Mouse (Mus musculus) frontal cortex, adult (tissue): ENCODE measurements around the gene Snx15.
"Not testable (repeated sequence)": the region's sequence is repeated elsewhere in the genome, so short reads cannot be mapped to it uniquely, and the experiment has no call there.

ENCODE experiments used
- ATAC-seq: cut with Nextera tagmentation; 2 replicates; pipeline ENCODE4 v1.9.2; 2017; ENCODE audit warnings: mild to moderate bottlenecking, moderate library complexity, mixed read lengths; ENCODE audit not compliant: low TSS enrichment

Snx15 gene

DNA sequence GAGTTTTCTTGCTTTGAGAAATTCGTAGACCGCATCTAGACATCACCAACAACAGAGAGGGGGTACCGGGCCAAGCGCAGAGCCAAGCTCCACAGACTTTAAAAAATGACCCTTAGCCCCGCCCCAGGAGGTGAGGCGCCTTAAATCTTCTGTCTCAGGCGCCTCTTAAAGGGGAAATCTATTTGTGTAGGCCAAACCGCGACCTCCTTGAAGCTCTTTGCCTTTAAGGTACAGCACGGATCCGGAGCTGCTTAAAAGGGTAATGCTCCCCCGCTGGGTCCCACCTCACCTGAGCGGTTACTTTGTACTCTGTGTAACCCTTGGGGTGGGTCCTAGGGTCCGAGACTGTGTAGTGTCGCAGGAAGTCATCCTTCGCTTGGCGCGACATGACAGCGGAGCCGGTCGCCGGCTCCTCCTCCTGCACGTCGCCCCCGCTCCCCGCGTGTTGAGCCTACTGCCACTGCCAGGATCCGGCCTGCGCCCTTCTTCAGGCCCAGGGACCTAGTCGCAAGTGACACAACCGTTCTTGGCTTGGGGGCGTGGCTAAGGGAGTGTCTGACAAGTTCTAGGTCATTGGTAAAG is at the start of gene Snx15:
Gene Snx15 (minus strand): TSS at position 545 of the 582 bp plus-strand sequence.
- ATAC-seq: peak; percentile 96

DNA sequence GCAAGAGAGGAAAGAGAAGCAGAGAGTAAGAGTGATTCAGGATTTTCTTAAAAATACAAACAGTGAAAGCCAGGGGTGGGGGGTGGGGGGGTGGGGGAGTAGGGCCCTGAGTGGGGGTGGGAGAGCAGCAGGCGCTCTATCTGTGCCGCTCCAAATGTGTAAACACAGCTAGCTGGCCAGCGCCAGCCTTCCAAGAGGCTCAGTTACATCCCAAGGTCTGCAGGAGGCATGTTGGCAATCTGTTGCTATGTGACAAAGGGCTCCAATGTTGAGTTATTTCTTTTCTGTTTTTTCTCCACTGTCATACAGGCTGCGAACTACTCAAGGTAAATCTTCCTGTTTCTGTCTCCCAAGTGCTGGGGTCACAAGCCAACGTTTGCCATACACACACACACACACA is 46.7 kb upstream of the Snx15 start:
- ATAC-seq: no peak

DNA sequence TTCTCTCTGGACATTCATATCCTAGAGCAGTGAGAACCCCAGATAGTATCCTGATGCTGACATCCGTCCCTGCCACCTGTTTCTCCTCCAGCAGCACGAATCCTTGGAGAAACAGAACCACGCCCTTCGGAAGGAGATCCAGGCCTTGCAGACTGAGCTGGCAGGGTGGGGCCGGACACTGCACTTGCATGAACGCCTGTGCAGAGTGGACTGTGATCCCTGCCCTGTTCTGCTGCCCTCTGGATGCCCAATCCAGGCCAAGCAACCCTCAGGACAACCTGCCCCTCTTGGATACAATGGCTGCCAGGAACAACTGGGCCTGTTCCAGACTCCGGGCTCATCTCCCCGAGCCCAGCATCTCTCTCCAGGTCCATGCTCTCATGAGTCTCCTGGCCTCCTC is 43.1 kb upstream of the Snx15 start:
- ATAC-seq: no peak

DNA sequence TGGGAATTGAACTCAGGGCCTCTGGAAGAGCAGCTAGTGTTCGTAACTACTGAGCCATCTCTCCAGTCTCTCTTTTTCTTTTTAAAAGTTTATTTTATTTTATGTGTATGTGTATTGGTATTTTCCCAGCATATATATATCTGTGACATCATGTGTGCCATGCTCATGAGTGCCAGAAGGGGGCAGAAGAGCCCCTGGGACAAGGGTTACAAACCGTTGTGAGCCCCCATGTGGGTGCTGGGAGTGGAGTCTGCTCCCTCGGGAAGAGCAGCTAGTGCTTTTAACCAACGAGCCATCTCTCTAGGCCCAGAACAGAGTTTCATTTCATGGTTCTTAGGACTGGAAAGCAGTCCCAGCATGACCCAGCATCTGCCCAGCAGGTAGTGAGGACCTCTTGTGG is 38.6 kb upstream of the Snx15 start:
- ATAC-seq: no peak

DNA sequence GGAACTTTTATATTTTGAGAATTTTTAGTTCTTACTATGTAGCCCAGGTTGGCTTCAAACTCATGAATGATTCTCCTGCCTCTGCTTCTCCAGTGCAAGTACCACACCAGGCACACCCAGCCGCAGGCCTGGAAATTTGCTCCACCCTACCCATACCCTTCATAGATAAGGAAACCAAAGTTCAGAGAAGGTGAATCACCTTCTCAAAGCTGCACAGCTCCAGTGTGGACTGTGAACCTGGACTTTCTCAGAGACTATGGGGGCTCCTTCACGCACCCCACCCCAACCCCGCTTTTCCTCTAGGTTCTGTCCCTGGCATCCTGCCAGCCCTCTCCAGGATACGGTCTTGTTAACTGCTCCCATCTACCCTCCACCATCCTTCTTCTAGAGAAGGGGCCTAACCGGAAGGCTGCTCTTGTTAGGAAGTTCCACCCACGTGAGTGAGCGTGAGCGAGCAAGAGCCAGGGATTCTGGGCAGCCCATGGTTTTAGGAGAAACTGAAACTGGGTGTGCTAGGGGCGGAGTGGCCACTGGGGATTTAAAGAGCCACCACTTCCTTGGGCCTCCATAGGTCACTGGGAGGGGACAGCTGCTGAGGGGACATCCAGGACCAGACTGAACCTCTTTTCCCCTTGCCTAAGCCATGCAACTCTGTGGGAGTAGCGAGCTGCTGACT is 35.9 kb upstream of the Snx15 start:
- ATAC-seq: no peak

DNA sequence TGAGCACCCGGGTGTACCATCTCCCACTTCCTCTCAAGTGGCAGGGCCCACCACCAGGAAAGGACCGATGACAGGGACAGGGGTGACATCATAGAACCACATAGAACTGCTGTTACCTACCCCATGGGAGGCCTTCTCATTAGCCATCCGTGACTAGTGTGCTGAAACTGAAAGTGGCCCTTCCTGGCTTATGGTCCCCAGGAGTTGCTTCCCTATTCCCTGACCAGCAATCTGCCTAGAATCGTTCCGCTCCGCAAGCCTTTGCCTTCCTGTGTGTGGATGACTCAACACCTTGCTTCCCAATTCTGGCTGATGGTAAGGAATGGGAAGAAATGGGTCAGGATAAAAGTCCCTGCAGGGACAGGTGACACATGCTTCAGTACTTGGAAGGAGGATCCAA is 29.1 kb upstream of the Snx15 start:
- ATAC-seq: no peak

DNA sequence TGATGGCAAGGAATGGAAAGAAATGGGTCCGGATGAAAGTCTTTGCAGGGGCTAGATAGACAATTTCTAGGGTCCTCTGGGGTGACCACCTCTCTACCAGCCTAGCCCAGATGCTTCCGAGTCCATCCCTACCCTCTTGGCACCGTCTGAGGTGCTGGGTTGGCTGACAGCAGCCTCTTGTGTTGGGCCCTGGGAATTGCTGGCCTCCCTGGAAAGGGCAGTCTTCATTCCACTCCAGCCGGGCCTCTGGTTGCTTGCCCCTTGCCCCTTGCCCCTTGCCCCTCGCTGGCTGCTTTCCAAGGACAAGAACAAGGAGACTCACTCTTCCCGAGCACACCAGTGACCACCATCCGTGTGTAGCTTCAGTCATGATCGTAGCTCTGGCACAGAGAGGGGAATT is 28.3 kb upstream of the Snx15 start:
- ATAC-seq: no peak

DNA sequence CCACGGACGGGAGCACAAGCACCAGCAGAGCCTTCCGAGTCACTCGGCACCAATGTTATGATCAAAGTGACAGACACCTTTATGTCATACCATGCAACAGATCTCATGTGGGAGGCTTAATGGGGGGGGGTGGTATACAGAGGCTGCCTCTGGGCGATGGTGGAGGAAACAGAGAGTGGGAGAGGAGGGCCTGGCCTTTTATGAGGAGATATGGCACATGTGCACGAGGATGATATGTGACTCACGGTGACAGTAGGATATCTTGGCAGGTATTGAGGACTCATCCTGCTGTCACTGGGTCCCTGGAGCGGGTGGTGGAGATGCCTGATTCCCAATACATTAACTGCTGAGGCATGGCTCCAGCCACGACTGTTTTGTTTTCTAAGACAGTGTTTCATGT is 27.1 kb upstream of the Snx15 start:
- ATAC-seq: no peak

DNA sequence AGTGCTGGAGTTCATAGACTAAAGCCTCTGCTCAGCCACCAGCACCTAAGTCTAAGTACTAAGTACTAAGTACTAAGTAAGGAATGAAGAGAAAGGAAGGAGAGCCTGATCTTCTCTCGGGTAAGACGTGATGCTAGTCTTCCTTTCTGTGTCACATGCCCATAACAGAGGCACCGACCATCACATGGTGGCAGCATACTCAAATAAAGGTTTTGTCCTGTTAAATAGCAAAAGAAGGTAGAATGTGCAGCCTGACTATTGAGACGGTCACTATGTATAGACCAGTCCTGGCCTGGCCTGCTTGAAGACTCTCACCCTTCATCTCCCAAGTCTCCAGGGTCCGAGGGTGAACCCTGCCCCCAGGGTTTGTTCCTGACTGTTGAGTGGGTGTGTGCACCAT is 16.7 kb upstream of the Snx15 start:
- ATAC-seq: no peak

DNA sequence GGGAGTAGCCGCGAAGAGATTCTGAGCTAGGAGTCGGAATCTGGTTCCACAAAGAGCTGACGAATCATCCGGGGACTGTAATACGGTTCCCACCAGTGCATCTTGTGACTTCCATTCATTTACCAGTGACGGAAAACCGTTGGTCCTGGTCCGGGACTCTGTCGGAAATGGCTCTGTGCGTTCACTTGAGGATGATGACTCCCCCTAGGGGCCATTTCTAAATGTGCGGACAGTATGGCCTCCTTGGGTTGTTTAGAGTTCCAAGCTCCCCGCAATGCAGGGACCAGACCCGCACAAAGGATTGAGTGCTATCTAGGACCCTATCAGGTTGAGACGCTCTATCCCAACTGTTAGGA is 13.3 kb upstream of the Snx15 start, which contains the start of gene Arl2:
Gene Arl2 (minus strand): TSS at position 155 of the 356 bp plus-strand sequence.
- ATAC-seq: peak; percentile 78

DNA sequence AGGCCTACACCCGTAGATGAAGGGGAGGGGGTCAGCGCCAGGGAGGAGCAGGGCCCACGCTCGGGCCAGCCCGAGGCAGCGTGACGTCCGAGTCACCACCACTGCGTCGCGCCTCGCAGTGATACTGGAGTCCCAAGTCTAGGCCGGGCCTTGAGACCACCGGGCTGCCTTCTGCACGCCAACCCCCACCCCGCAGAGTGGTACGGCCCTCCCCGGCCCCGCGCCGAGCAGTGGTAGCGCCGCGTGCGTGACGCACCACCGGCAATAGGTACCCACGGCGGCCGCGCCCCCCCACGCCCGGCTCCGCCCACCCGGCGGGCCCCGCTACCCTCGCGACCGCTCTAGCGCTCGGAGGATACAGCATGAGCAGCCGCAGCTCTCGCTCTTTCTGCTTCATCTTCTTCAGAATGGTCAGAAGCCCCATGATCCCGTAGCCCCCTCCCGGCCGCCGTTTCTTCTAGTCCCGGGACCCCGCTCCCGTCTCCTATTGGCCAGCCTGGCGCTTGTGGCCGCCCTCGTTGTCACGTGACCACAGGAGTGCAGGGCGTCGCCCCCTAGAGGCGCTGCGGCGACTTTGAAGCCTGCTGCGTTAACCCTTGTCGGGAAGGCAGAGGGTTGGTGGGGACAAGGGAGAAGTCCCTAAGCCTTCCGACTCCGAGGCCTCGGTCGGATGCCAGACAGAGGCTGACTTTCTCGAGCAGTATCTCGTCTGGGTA is 12.7 kb upstream of the Snx15 start, which contains the start of gene Batf2:
Gene Batf2 (plus strand): TSS at position 306 of the 716 bp plus-strand sequence.
- peak; percentile 87 for ATAC-seq

DNA sequence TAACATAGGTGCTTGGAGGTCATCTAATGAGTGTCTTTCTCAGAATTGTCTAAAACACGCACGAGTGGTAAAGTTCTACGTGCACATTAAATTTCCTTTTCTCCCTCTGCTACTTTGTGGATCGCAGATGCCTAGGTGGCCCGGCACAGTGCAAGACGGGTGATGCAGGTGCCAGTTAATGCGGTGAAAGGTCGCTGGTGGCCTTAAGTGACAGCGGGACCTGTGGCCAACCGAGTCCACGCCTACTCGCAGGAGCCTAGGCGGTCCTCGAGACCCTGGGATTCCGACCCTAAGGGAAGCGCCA is 12.2 kb upstream of the Snx15 start:
- ATAC-seq: no peak

DNA sequence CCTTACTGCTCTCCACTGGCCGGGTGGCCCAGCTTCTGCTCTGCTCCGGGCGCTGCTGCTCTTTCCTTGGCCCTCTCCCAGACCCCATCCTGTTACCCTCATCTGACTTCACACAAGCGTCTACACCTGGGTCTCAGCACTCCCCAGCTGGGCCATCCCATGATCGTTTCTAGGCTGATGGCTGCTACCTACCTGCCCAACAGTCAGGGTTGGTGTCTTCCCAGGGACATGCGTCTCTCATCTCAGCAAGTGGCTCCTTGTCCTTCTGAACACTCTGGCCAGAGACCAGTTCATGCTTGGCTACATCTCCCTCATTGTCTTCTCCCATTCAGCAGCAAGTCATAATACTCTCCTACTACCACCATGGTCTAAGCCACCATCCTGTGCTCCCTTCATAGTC is 11.6 kb upstream of the Snx15 start:
- no peak for ATAC-seq

DNA sequence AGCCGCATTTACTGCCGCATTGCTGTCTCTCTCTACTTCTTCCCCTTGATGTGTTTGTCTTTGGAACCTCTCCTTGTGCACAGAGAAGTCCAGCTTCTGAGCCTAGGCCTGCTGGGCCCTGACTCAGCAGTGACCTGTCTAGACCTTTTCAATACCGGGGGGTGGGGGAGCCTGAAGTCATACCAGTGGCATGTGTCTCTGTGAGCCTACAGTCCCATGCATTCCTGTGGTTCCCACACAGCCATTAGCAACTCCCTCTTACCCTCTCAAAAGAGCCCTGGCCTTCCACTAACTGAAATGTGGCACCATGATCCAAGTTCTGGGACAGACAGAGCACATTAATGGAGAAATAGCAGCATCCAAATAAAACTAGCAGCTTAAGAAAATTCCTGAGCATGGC is 8.3 kb upstream of the Snx15 start:
- ATAC-seq: no peak

DNA sequence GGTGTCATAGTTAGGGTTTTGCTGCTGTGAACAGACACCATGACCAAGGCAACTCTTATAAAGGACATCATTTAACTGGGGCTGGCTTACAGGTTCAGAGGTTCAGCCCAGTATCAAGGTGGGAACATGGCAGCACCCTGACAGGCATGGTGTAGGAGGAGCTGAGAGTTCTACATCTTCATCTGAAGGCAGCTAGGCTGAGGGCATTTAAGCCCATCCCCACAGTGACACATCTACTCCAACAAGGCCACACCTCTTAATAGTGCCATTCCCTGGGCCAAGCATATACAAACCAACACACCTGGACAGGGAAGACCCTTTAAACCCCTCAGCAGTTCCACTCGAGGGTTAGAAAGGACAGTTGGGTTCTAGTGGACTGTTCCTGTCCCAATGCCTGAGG is 5.1 kb upstream of the Snx15 start:
- ATAC-seq: not testable (repeated sequence)

DNA sequence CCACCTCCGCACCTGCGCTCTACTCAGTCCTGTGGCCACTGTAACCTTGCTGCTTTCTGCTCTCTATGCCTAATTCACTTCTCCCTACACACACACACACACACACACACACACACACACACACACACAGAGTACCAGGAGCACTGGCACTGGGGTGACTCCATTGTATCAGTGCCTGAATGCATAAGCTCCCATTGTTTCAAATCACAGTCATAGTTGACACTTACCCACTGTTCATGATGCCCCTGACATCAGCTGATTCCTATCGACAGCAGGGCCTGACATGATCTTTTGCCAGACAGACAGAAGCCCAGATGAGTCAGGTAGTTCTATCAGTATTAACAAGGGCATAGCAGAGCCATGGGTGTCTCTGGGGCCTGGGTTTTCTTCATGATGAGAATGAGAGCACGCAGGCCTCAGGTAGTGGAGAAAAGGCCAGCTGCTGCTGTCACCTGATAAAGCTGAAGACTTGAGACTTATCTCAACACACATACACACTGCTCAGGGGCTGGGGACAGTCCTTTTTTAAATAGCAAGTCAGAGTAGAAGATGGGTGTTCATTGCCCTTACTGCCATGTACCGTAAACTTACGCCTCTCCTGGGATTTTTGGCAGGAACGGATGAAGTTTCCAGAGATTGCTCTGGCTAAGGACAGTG is 4.2 kb upstream of the Snx15 start:
- ATAC-seq: no peak

DNA sequence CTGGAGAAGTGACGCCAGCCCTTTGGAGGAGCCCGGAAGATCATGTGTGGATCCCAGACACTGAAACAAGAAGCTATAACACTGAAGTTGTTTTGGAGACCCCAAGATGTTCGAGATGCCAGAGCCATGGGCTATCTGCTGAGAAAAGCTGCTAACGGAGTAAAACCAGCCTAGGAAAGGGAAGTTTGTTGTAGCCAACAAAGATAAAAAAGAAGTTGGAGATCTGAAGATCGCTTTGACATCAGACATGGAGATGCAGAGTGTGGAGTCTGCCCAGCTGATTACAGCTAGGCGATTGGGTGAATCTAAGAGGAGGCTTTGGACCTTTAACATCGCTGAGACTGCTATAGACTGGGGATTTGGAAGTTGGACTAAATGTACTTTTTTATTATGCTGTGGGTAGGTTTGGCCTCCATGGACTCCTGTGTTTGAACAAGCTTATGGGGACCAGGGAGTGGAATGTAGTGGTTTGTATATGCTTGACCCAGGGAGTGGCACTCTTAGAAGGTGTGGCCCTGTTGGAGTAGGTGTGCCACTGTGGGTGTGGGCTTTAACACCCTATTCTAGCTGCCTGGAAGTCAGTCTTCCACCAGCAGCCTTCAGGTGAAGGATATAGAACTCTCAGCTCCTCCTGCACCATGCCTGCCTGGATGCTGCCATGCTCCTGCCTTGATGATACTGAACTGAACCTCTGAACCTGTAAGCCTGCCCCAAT is 2.5 kb upstream of the Snx15 start:
- ATAC-seq: not testable (repeated sequence)

DNA sequence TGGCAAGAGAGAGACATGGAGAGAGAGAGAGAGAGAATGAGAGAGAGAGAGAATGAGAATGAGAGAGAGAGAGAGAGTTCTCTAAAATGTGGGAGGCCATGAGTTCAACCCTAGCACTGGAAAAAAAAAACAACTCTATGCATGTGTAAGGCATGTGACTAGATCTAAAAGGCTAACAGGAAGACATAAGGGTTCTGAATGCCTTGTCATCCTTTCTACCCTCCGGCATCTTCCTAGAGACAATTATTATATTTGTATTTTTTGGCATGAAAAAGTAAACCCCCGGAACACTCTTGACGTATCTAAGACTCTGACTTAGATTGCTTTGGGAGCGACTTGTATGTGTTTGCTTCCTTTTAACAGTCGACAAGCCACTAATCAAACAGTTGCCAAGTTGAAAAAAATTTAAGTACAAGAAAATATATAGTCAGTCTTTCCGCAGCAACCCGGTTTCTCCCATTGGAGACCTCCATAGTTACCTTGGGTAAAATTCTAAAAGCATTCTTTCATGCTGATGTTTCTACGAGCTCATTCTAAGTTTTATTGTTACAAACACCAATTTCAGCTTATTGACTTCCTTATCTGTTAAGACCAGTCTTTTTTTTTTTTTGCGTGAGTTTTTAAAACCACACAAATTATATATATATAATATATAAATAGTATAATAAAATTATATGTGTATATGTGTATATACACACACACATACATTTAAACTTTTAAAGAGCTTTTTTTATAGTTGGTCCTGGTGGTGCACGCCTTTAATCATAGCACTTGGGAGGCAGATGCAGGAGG is 1.1 kb downstream of the Snx15 start:
- ATAC-seq: no peak

DNA sequence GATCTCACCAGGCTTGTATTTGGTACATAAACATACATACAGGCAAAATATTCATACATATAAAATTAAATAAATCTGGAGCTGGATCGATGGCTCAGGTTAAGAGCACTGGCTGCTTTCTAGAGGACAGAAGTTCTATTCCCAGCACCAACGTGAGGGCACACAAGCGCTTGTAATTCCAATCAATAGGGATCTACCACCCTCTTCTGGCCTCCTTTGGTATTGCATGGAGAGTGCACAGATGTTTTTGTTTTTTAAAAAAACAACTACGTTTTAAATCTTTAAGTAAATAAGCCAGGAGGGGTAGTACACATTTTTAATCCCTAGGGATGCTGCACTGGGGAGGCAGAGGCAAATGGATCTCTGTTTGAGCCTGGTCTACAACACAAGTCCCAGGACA is 1.8 kb downstream of the Snx15 start:
- no peak for ATAC-seq

DNA sequence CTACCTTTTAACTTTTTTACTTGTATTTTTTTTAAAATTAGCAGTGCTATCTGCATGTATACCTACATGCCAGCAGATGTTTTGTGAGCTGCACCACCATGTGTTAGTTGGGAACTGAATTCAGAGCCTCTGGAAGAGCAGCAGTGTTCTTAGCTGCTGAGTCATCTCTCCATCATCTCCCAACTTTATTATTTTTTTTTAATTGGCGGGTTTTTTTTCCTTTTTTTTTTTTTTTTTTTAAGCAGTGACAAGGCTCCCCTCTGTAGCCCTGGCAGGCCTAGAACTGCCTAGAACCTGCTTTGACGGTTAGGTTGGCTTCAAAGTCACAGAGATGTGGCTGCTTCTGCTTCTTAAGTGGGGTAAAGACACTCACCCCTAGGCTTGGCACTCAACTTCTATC is 3.2 kb downstream of the Snx15 start:
- no peak for ATAC-seq

DNA sequence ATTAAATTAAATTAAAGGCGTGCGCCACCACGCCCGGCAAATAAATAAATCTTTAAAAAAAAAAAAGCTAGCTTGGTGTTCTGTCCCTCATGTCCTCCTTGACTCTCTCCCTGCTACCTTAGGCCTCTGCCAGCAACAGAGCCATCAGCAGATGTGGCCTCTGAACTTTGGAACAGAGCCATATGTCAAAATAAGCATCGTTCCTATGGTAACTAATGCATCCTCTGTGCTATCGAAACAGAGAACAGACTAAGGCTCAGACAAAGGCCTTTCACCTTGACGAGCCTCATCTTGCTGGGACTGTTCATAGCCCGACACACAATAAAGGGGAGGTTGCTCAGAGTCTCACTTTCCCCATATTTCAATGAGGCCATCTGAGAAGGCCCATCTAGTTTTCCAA is 4.8 kb downstream of the Snx15 start:
- no peak for ATAC-seq
